Comparison of ENCODE assay signal across 8 mouse cellular contexts in genomic region chrX:112601306-112602120, GRCm38 (mm10). TPM values are rescaled to one million over a fixed set of nuclear protein-coding genes. Genes with fewer than 3 reads are reported as not detected.
DNase-seq lines count a peak whose midpoint lies in the region; ATAC-seq and TF ChIP-seq lines count a peak whose summit lies in the region.

No protein-coding gene starts in this region.

- peak overlapping the region; percentile 68 for H3K4me3 ChIP-seq in heart, embryonic 10.5 days
- H3K4me3 ChIP-seq in liver, postnatal 0 days (ENCODE audit: low read depth, low read length): peak overlapping the region; percentile 47

- H3K4me2 ChIP-seq in liver, postnatal 0 days (ENCODE audit: low read depth, low read length): peak overlapping the region; percentile 75

- H3K36me3 ChIP-seq in heart, embryonic 10.5 days: no peaks in the 10 kb centered on the region
- H3K36me3 ChIP-seq in liver, postnatal 0 days (replicated peaks; ENCODE audit: insufficient read depth, low read length): no peaks in the 10 kb centered on the region

- no peak overlapping the region for H3K9ac ChIP-seq in liver, postnatal 0 days (replicated peaks)

- 0 out of 2 replicates have a peak, but pooled peaks have one; percentile 10 for ATAC-seq in liver, postnatal 0 days
- no peak; the same call in 1 of the 2 replicates for ATAC-seq in granulocyte monocyte progenitor cell, adult 5-6 weeks (replicated peaks; ENCODE audit: poor library complexity, severe bottlenecking)

- WGBS in heart, embryonic 10.5 days: 15% methylated on average over 67 of the region's 81 CpGs
- 22% methylated on average over 57 of the region's 81 CpGs for WGBS in liver, postnatal 0 days (ENCODE audit: insufficient replicate concordance)

- intact Hi-C loops in heart, postnatal 25 days (cut with DNase I): no loop called here
- intact Hi-C loops in heart, postnatal 14 days (cut with DNase I): no loop called here

- no peak for TF ChIP-seq EP300 in liver, postnatal 0 days (IDR thresholded peaks at IDR 0.05; ENCODE audit: low read depth)

- peak overlapping the region; percentile 88 for H3K27ac ChIP-seq in heart, embryonic 10.5 days
- no peak overlapping the region for H3K27ac ChIP-seq in liver, postnatal 0 days (ENCODE audit: low read depth)

- TF ChIP-seq CTCF in liver, postnatal 0 days (IDR thresholded peaks at IDR 0.05; ENCODE audit: low read depth): no peak

- H3K4me1 ChIP-seq in heart, embryonic 10.5 days: no peaks in the 10 kb centered on the region
- H3K4me1 ChIP-seq in liver, postnatal 0 days (ENCODE audit: insufficient read depth): no peaks in the 10 kb centered on the region; the same call in 1 of the 2 replicates

- no peaks in the 10 kb centered on the region for H3K9me3 ChIP-seq in heart, embryonic 10.5 days
- no peaks in the 10 kb centered on the region for H3K9me3 ChIP-seq in liver, postnatal 0 days (ENCODE audit: low read length)

- no peaks in the 10 kb centered on the region for H3K27me3 ChIP-seq in heart, embryonic 10.5 days (ENCODE audit: insufficient read depth, poor library complexity, severe bottlenecking)
- H3K27me3 ChIP-seq in liver, postnatal 0 days (ENCODE audit: insufficient read depth, low read length): peaks cover 7% of the 10 kb centered on the region; the same call in 1 of the 2 replicates

- no peak for DNase-seq in heart, embryonic 10.5 days (ENCODE audit: low spot score)
- no peak for DNase-seq in heart, postnatal 25 days (ENCODE audit: low spot score)
- DNase-seq in embryo, embryonic 11 days: peak; percentile 51
- peak; percentile 14 to 29 for DNase-seq in heart, postnatal 14 days
- DNase-seq in kidney, postnatal 4 days: peak; percentile 37 to 53
- DNase-seq in liver, postnatal 0 days: peak; percentile 14
- peak; percentile 6 for DNase-seq in ovary, postnatal 14 days (ENCODE audit: low spot score)

RNA-seq across cellular contexts. Expression of gene Zfp711, which starts 1.2 kb away (rescaled TPM):
- polyA plus RNA-seq in heart, embryonic 10.5 days (2016; fragmentation: Nextera tagmentation; extraction: Ambion mirVana): 9.3 and 10.1 TPM in 2 replicates
- under 1 TPM; 0.64 to 0.78 TPM for total RNA-seq in heart, postnatal 25 days (2021)
- 1 to 10 TPM; 1.0 to 2.2 TPM for total RNA-seq in heart, postnatal 14 days (2021)
- 0.27 and 0.51 TPM in 2 replicates for polyA plus RNA-seq in liver, postnatal 0 days (2015; fragmentation: Nextera tagmentation; extraction: Ambion mirVana)
- 0.30 TPM in 1 of 2 replicates, not detected in the other for total RNA-seq in granulocyte monocyte progenitor cell, adult 5-6 weeks (2014; fragmentation: Nextera tagmentation)
- 0.90 TPM in 1 of 2 replicates, not detected in the other for total RNA-seq in granulocyte monocyte progenitor cell, adult 5-6 weeks (2017)

Comparison
In these comparisons a context has a peak if more than half of its experiments do, and no peak if none do; other contexts are left out.
1. DNase-seq: peak in embryo, embryonic 11 days (single experiment), heart, postnatal 14 days (2 of 2), kidney, postnatal 4 days (2 of 2), liver, postnatal 0 days (single experiment) and ovary, postnatal 14 days (single experiment); none in heart, embryonic 10.5 days (single experiment) and heart, postnatal 25 days (single experiment).